Mouse (Mus musculus) midbrain, embryonic 10.5 days (tissue): ENCODE measurements around the gene Phf20. TPM values are rescaled to one million over a fixed set of nuclear protein-coding genes. Genes with fewer than 3 reads are reported as not detected.
"Not testable (repeated sequence)": the region's sequence is repeated elsewhere in the genome, so short reads cannot be mapped to it uniquely, and the experiment has no call there.

Source experiments
- DNase-seq: peaks from one replicate; pipeline ENCODE4 v3.0.0-alpha.2; 2017; ENCODE audit warnings: low spot score
- H3K27ac ChIP-seq: fragments of 300-500 bp; sonication (generic); replicated peaks from 2 replicates; pipeline ENCODE4 v1.5.1; 2016; ENCODE audit warnings: mild to moderate bottlenecking
- H3K27me3 ChIP-seq: fragments of 300-500 bp; sonication (generic); 2 replicates; pipeline ENCODE4 v1.6.1; 2016; ENCODE audit warnings: low read depth, mild to moderate bottlenecking; ENCODE audit not compliant: poor library complexity, severe bottlenecking
- H3K36me3 ChIP-seq: fragments of 300-500 bp; sonication (generic); 2 replicates; pipeline ENCODE4 v1.6.1; 2016; ENCODE audit warnings: mild to moderate bottlenecking, moderate library complexity
- H3K4me1 ChIP-seq: fragments of 300-500 bp; sonication (generic); 2 replicates; pipeline ENCODE4 v1.6.1; 2016
- H3K4me3 ChIP-seq: fragments of 300-500 bp; sonication (generic); 2 replicates; pipeline ENCODE4 v1.5.1; 2016; ENCODE audit warnings: mild to moderate bottlenecking, moderate library complexity
- H3K9me3 ChIP-seq: fragments of 300-500 bp; sonication (generic); replicated peaks from 2 replicates; pipeline ENCODE4 v1.6.1; 2016; ENCODE audit warnings: mild to moderate bottlenecking
- WGBS: fragments of 180-500 bp; shearing (Covaris S2); methylation state at CpG from one replicate; pipeline ENCODE4 v1.1.7; 2016; 5-methylcytosine and 5-hydroxymethylcytosine counted together
- polyA plus RNA-seq: library from polyadenylated mRNA; unstranded; fragments of >200 nt; fragmentation: Nextera tagmentation; extraction: Ambion mirVana; gene quantifications from 2 replicates; pipeline ENCODE4 v1.2.1, GENCODE M21; 2016

The Phf20 gene
- polyA plus RNA-seq, 1 experiment from 2014 or later = 75.5 TPM

- H3K27me3 ChIP-seq, H3K27ac ChIP-seq, H3K4me1 ChIP-seq, H3K9me3 ChIP-seq, DNase-seq, H3K36me3 ChIP-seq, H3K4me3 ChIP-seq: not testable (repeated sequence)
- WGBS = 87% methylated on average over 7 of the region's 7 CpGs
Observed at GRCm38 (mm10) chr2:156189241-156189640, 7.0 kb upstream of the Phf20 start.

DNA sequence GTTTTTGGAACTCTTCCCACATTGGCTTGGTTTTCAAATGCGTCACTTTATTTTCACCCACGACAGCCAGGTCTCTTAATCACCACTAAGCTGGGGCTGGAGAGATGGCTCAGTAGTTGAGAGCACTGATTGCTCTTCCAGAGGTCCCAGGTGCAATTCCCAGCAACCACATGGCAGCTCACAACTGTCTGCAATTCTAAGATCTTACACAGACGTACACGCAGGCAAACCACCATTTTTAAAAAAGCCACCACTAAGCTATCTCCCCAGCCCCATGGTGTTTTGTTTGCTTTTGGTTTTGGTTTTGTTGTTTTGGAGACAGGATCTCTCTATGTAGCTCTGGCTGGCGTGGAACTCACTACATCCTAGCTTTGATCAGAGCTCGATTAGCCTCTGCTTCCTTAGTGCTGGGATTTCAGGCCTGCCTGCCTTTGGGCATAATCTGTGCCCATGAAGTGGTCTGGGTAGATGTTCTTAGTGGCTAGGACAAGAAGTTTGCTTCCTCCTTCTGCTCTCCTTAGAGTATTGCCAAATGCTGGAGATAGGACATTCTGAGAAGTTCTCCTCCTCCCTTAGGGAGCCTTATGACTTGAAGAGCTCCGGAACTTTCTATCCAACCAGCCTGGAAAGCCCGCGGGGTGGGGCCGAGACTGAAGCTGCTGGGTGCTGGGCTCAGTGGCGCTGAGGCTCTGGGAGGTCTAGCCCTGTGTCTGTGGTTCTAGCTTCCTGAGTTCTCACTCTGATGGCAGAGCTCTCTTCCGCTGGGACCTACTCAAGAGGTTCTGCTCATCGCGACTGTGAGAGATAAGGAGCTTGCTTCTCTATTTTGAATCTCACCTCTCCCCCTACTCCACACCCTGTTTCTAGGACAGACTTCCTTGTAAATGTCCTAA, 6.0 kb upstream of the Phf20 start:
- Histone ChIP-seq H3K4me1 (peaks cover 5% of the 10 kb centered on the region; the same call in 1 of the 2 replicates), H3K27ac (no peak overlapping the region), H3K9me3 (no peaks in the 10 kb centered on the region), H3K4me3 (no peak overlapping the region), H3K36me3 (no peaks in the 10 kb centered on the region), H3K27me3 (no peaks in the 10 kb centered on the region)
- DNase-seq = no peak
- 89% methylated on average over 14 of the region's 14 CpGs for WGBS

DNA sequence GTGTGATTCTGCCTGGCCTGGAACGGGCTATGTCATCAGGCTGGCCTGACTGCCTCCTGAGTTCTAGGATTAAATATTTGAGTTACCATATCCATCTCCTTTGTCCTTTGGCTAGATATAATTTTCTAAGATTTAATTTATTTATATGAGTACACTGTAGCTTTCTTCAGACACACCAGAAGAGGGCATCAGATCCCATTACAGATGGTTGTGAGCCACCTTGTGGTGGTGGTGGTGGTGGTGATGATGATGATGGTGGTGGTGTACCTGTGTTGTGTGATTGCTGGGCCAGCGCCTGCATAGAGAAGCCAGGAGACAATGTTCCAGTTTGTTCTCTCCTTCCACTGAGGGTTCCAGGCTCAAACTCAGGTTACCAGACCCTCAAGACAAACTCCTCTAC, 4.7 kb upstream of the Phf20 start:
- WGBS = 89% methylated on average over 2 of the region's 2 CpGs
- Histone ChIP-seq H3K27me3 (no peaks in the 10 kb centered on the region), H3K36me3 (no peaks in the 10 kb centered on the region), H3K4me3 (no peak overlapping the region), H3K27ac (no peak overlapping the region), H3K9me3 (no peaks in the 10 kb centered on the region), H3K4me1 (peaks cover 17% of the 10 kb centered on the region)
- no peak for DNase-seq

DNA sequence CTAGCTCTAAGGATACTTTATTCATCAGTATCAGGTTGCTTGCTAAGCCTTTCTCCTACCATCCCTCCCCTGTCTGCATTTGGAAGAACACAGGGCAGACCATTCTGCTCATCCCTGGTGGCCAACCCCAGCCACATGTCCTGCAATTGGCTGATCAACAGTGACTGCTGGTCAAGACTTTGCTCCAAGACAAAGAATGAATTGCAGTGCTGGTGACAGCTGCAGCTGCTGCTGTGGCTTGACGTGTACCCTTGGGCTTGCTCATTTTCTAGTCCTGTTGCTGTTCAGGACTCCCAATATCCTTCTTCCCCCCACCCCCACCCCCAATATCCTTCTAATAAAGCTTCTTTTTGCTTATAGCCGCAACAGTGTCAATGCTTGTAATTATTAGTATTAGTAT, 4.2 kb upstream of the Phf20 start:
- 89% methylated on average over 2 of the region's 2 CpGs for WGBS
- Histone ChIP-seq H3K9me3 (no peaks in the 10 kb centered on the region), H3K4me1 (peaks cover 18% of the 10 kb centered on the region), H3K36me3 (no peaks in the 10 kb centered on the region), H3K27me3 (no peaks in the 10 kb centered on the region), H3K27ac (no peak overlapping the region), H3K4me3 (no peak overlapping the region)
- no peak for DNase-seq

DNA sequence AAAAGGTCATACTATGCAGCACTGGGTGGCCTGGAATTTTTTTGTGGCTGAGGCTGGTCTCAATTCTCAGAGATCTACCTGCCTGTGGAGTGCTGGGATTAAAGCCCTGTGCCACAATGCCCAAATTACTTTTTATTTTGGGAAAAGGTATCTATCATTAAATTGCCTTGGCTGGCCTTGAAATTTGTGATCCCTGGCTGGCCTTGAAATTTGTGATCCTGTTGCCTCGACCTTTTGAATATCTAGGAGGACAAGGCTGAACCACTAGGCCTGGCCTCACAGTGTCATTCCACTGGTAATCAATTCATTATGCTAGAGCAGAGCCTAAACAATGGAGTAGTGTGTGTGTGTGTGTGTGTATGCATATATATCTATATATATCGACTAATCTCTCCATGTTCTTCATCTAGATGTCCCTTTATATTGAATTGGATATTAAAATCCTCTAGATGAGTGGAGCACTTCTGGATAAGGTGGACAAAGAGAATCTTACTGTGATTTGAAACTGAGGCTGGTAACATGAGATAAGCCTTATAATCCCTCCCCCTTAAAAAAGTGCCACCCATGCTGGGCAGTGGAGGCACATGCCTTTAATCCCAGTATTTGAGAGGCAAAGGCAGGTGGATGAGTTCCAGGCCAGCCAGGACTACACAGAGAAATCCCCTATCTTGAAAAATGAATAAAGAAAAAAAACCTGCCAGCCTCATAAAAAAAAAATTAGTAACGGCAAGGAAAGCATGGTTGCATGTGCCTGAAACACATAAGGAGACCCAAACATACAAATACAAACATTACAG, 3.0 kb upstream of the Phf20 start:
- H3K4me1 ChIP-seq = peaks cover 26% of the 10 kb centered on the region
- H3K9me3 ChIP-seq = no peaks in the 10 kb centered on the region
- WGBS = 85% methylated on average over 3 of the region's 3 CpGs
- no peaks in the 10 kb centered on the region for H3K27me3 ChIP-seq
- H3K36me3 ChIP-seq = peaks cover under 1% of the 10 kb centered on the region; the same call in 1 of the 2 replicates
- H3K4me3 ChIP-seq = no peak overlapping the region
- no peak overlapping the region for H3K27ac ChIP-seq
- no peak for DNase-seq

DNA sequence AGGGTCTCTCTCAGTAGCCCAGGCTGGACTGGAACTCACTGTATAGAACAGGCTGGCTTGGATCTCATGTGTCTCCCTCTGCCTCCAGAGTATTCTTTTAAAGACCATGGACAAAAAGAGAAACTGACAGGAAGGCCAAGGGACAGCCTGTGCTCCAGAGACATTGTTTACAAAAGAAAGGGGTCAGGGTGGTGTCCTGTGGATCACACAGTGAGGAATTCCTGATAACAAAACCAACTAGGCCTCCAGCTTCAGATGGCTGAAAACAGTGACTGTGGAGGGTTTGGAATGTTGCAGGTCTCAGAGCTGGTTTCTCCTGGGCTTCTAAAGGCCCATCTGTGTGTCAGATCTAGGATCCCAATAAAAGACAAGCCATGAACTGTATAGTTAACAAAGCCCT, 1.7 kb upstream of the Phf20 start:
- H3K9me3 ChIP-seq = no peaks in the 10 kb centered on the region
- DNase-seq = no peak
- no peak overlapping the region for H3K27ac ChIP-seq
- no peak overlapping the region for H3K4me3 ChIP-seq
- H3K36me3 ChIP-seq = peaks cover 11% of the 10 kb centered on the region; the same call in 1 of the 2 replicates
- H3K4me1 ChIP-seq = peaks cover 31% of the 10 kb centered on the region
- H3K27me3 ChIP-seq = no peaks in the 10 kb centered on the region

DNA sequence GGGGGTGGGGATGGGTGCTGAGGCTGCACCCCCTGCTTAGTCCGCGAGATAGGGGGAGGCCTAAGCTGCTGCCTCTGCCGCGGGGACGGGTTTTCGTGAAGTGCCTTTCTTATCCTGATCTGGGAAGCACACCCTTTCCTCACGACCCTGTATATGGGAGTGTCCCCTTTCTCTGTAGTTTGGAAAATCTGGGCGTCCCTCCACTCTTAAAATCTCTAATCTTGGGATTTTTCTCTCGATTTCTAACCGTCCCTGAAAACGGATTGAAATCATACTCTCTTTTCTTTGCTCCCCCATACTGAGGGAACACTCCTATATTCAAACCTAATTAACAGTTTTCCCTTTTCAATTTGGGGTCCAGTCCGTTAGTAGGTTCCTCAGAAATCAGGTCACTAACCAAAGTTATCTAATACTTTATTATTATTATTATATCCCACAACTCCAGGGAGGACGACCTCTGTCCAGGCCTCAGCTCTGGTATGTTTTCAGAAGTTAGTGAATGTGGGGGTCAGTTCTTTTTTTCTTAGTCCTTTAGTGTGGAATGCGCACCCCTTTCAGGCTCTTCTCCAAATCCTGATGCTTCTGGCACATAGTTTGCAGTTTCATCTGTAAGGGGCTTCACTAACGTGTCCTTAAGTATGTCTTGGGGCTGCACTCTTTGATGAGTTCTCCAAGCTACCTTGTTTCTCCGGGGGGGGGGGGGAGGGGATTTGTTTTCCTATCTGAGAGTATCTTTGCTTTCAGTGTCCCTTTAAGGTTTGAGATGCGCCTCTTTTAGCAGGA, 1.1 kb downstream of the Phf20 start:
- Histone ChIP-seq H3K27ac (peak overlapping the region; percentile 98), H3K27me3 (no peaks in the 10 kb centered on the region), H3K4me1 (peaks cover 34% of the 10 kb centered on the region), H3K4me3 (peak overlapping the region; percentile 79), H3K36me3 (peaks cover 37% of the 10 kb centered on the region), H3K9me3 (no peaks in the 10 kb centered on the region; the same call in 1 of the 2 replicates)
- DNase-seq = peak; percentile 13
- WGBS = 8% methylated on average over 17 of the region's 17 CpGs

DNA sequence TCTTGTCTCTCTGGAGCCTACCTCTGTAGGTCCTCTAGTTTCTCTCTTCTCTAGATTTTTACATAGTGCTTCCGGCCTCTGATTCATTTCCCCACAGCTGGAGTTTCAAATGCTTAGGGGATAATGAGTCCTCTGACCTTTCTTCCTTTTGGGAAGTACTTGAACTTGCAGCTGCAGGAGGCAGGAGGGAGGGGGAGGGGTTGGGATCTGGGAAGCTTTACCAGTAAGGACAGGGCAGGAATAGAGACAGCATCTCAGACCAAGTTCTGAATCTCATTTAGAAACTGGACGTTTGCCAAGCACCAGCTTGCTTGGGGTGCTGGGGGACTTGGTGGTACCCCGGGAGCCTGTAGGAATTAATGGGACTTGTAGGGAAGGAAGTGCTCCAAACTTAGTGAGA, 3.7 kb downstream of the Phf20 start:
- Histone ChIP-seq H3K9me3 (no peaks in the 10 kb centered on the region; the same call in 1 of the 2 replicates), H3K4me3 (no peak overlapping the region; the same call in 1 of the 2 replicates), H3K27ac (no peak overlapping the region), H3K4me1 (peaks cover 33% of the 10 kb centered on the region), H3K36me3 (peaks cover 62% of the 10 kb centered on the region), H3K27me3 (no peaks in the 10 kb centered on the region)
- WGBS = 84% methylated on average over 3 of the region's 3 CpGs
- DNase-seq = no peak

DNA sequence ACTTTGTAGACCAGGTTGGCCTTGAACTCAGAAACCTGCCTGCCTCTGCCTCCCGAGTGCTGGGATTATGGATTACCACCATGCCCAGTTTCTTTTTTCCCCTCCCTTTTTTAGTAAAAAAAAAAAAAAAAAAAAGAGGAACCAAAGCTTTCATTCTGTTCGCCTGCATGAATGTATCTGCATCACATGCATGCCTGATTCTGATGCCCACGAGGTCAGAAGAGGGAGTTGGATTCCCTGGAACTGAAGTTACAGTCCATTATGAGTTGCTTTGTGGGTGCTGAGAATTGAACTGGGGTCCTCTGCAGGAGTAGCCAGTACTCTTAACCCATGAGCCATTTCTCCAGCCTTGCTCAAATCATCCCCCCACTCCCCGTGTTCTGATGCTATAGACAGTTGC, 5.2 kb downstream of the Phf20 start:
- WGBS = 93% methylated on average over 4 of the region's 4 CpGs
- Histone ChIP-seq H3K9me3 (no peaks in the 10 kb centered on the region; the same call in 1 of the 2 replicates), H3K36me3 (peaks cover 76% of the 10 kb centered on the region), H3K27me3 (no peaks in the 10 kb centered on the region), H3K4me3 (no peak overlapping the region), H3K4me1 (peaks cover 22% of the 10 kb centered on the region), H3K27ac (no peak overlapping the region)
- no peak for DNase-seq

DNA sequence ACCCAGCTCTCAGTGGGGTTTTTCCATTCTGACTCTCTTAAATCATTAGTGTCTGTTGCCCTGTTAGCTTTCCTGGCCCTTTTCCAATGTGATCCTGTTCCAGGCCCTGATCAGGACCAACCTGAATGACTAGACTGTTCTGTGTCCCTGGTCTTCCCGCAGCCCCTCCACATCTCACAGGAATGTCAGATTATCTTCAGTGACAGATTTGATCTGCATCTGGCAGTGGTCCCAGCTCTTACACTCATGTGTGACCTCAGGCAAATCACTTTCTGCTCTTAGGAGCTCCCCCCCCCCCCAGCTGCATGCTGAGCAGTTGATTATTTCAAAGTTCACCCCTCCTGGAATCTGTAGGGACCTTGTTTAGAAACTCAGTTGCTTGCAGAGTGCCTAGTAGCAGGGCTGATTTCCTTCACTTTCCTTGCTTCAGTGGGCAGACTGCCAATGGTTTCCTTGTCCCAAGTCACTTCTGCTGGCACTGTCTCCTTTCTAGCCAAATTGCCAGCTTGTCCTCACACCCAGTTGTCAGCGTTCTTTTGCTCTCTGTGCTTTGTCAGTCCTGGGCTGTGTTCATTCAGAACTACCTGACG, 6.7 kb downstream of the Phf20 start:
- H3K9me3 ChIP-seq = no peaks in the 10 kb centered on the region; the same call in 1 of the 2 replicates
- WGBS = 91% methylated on average over 3 of the region's 3 CpGs
- no peak for DNase-seq
- H3K36me3 ChIP-seq = peaks cover 88% of the 10 kb centered on the region
- no peaks in the 10 kb centered on the region for H3K27me3 ChIP-seq
- no peak overlapping the region for H3K4me3 ChIP-seq
- H3K27ac ChIP-seq = no peak overlapping the region
- peaks cover 15% of the 10 kb centered on the region for H3K4me1 ChIP-seq

GRCm38 (mm10) chr2:156203917-156204316, 7.7 kb downstream of the Phf20 start:
- Histone ChIP-seq H3K4me3 (no peak overlapping the region), H3K4me1 (peaks cover 7% of the 10 kb centered on the region), H3K27ac (no peak overlapping the region), H3K9me3 (no peaks in the 10 kb centered on the region; the same call in 1 of the 2 replicates), H3K27me3 (no peaks in the 10 kb centered on the region), H3K36me3 (peaks cover 91% of the 10 kb centered on the region)
- DNase-seq = no peak
- WGBS = 93% methylated on average over 6 of the region's 6 CpGs

GRCm38 (mm10) chr2:156217786-156218185, 21.5 kb downstream of the Phf20 start:
- Histone ChIP-seq H3K4me3 (no peak overlapping the region), H3K27ac (no peak overlapping the region), H3K4me1 (no peaks in the 10 kb centered on the region), H3K36me3 (peaks cover 59% of the 10 kb centered on the region), H3K27me3 (no peaks in the 10 kb centered on the region), H3K9me3 (no peaks in the 10 kb centered on the region)
- WGBS = 64% methylated on average over 1 of the region's 1 CpGs
- DNase-seq = no peak
